15 mouse cellular contexts compared by ENCODE assay signal in the genomic region with DNA sequence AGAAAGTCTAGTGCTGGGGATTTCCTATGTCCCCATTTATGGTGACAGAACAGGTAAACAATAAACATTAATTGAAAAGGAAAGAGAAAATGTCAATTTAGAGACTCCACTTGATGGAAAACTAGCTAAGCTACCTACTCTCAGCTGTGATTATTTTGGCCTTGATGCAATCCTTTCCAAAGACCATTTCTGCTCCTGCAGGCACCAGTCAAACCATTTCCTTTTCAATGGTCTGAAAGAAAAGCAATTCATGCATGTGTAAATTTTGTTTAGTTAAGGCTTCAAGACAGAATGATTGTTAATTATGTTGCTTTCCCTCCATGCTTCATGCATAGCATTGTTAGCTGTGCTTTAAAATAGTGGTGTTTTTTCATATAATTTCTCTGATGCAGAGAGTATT.
DNase-seq lines count a peak whose midpoint lies in the region; ATAC-seq lines count a peak whose summit lies in the region.
"Had no signal": no experiment of that assay in that cellular context is flagged by ENCODE, and none has a peak within 500 bp of the region (broad histone marks: within the 10 kb centered on the region; RNA-seq: fewer than 3 reads in every experiment).

No protein-coding gene starts in this region.

- no peak overlapping the region for H3K4me2 ChIP-seq in forebrain, embryonic 14.5 days (ENCODE audit: low read length)
- H3K4me2 ChIP-seq in forebrain, embryonic 12.5 days, result no peak overlapping the region
- H3K4me2 ChIP-seq in forebrain, embryonic 16.5 days (ENCODE audit: low read length), result no peak overlapping the region
- H3K4me2 ChIP-seq in forebrain, embryonic 11.5 days (ENCODE audit: low read depth, low read length, severe bottlenecking), result no peak overlapping the region
- H3K4me2 ChIP-seq: embryonic facial prominence, embryonic 12.5 days had no signal

- H3K9ac ChIP-seq in forebrain, embryonic 14.5 days (ENCODE audit: low read length), result no peak overlapping the region
- no peak overlapping the region for H3K9ac ChIP-seq in forebrain, embryonic 12.5 days
- no peak overlapping the region for H3K9ac ChIP-seq in forebrain, embryonic 16.5 days (replicated peaks; ENCODE audit: low read depth, low read length)
- no peak overlapping the region for H3K9ac ChIP-seq in forebrain, embryonic 11.5 days (ENCODE audit: low read length)
- H3K9ac ChIP-seq: embryonic facial prominence, embryonic 12.5 days had no signal

- H3K9me3 ChIP-seq in forebrain, embryonic 14.5 days (replicated peaks; ENCODE audit: control insufficient read depth, low read length), result no peaks in the 10 kb centered on the region
- H3K9me3 ChIP-seq in forebrain, embryonic 12.5 days, result no peaks in the 10 kb centered on the region
- no peaks in the 10 kb centered on the region for H3K9me3 ChIP-seq in forebrain, embryonic 16.5 days (ENCODE audit: control insufficient read depth, low read length)
- H3K9me3 ChIP-seq in forebrain, embryonic 11.5 days (ENCODE audit: control insufficient read depth, low read length), result no peaks in the 10 kb centered on the region
- H3K9me3 ChIP-seq: embryonic facial prominence, embryonic 10.5 days; embryonic facial prominence, embryonic 12.5 days had no signal

- H3K4me1 ChIP-seq in forebrain, embryonic 14.5 days (ENCODE audit: control insufficient read depth, insufficient read depth, low read length), result no peaks in the 10 kb centered on the region; the same call in 1 of the 2 replicates
- 0 out of 2 replicates have a peak, but pooled peaks cover 3% of the 10 kb centered on the region for H3K4me1 ChIP-seq in forebrain, embryonic 12.5 days
- H3K4me1 ChIP-seq in forebrain, embryonic 16.5 days (replicated peaks; ENCODE audit: control insufficient read depth, insufficient read depth, low read length), result no peaks in the 10 kb centered on the region
- peaks cover 2% of the 10 kb centered on the region; the same call in 1 of the 2 replicates for H3K4me1 ChIP-seq in forebrain, embryonic 11.5 days (replicated peaks; ENCODE audit: control insufficient read depth, insufficient read depth, low read length)
- H3K4me1 ChIP-seq: embryonic facial prominence, embryonic 10.5 days; embryonic facial prominence, embryonic 12.5 days had no signal

- no peaks in the 10 kb centered on the region for H3K27me3 ChIP-seq in forebrain, embryonic 14.5 days (replicated peaks; ENCODE audit: control insufficient read depth, insufficient read depth, low read length)
- H3K27me3 ChIP-seq in forebrain, embryonic 12.5 days, result no peaks in the 10 kb centered on the region
- no peaks in the 10 kb centered on the region for H3K27me3 ChIP-seq in forebrain, embryonic 16.5 days (replicated peaks; ENCODE audit: control insufficient read depth, insufficient read depth, low read length)
- no peaks in the 10 kb centered on the region for H3K27me3 ChIP-seq in forebrain, embryonic 11.5 days (ENCODE audit: control insufficient read depth, insufficient read depth, low read length)
- H3K27me3 ChIP-seq: embryonic facial prominence, embryonic 12.5 days had no signal

- peak; percentile 33; the same call in 1 of the 2 replicates for ATAC-seq in forebrain, embryonic 14.5 days
- ATAC-seq in forebrain, embryonic 12.5 days (ENCODE audit: low FRiP score), result no peak; the same call in 1 of the 2 replicates
- 0 out of 2 replicates have a peak, but pooled peaks have one; percentile 45 for ATAC-seq in forebrain, embryonic 16.5 days
- no peak for ATAC-seq in forebrain, embryonic 11.5 days (replicated peaks; ENCODE audit: low FRiP score)

- peak; percentile 56 for DNase-seq in forebrain, embryonic 14.5 days (ENCODE audit: low spot score)
- DNase-seq in forebrain, embryonic 11.5 days (ENCODE audit: low spot score), result no peak
- no peak for DNase-seq in right cerebral cortex, postnatal 25 days
- DNase-seq: adrenal gland, adult 2 months; adrenal gland, postnatal 10 days; adrenal gland, postnatal 25 days; cerebellum, adult 11-12 months; cerebellum, adult 2 months; cerebellum, adult 9-10 months; cerebellum, postnatal 10 days; cerebellum, postnatal 25 days had no signal

- H3K4me3 ChIP-seq in forebrain, embryonic 14.5 days (ENCODE audit: low read depth, low read length), result no peak overlapping the region
- H3K4me3 ChIP-seq in forebrain, embryonic 12.5 days (replicated peaks), result no peak overlapping the region
- H3K4me3 ChIP-seq in forebrain, embryonic 16.5 days (replicated peaks; ENCODE audit: low read length), result no peak overlapping the region
- no peak overlapping the region for H3K4me3 ChIP-seq in forebrain, embryonic 11.5 days (ENCODE audit: low read depth, low read length)
- H3K4me3 ChIP-seq: embryonic facial prominence, embryonic 10.5 days; embryonic facial prominence, embryonic 12.5 days had no signal

- 0 out of 2 replicates have a peak overlapping the region, but pooled peaks have one; percentile 23 for H3K27ac ChIP-seq in forebrain, embryonic 14.5 days (ENCODE audit: low read depth, low read length)
- no peak overlapping the region for H3K27ac ChIP-seq in forebrain, embryonic 12.5 days
- peak overlapping the region; percentile 28; the same call in 1 of the 2 replicates for H3K27ac ChIP-seq in forebrain, embryonic 16.5 days (ENCODE audit: low read length)
- H3K27ac ChIP-seq in forebrain, embryonic 11.5 days (ENCODE audit: low read depth, low read length), result no peak overlapping the region
- H3K27ac ChIP-seq: embryonic facial prominence, embryonic 10.5 days; embryonic facial prominence, embryonic 12.5 days had no signal

- no peaks in the 10 kb centered on the region for H3K36me3 ChIP-seq in forebrain, embryonic 14.5 days (ENCODE audit: control insufficient read depth, insufficient read depth, low read length)
- no peaks in the 10 kb centered on the region for H3K36me3 ChIP-seq in forebrain, embryonic 12.5 days (replicated peaks)
- H3K36me3 ChIP-seq in forebrain, embryonic 16.5 days (ENCODE audit: control insufficient read depth, insufficient read depth), result no peaks in the 10 kb centered on the region
- H3K36me3 ChIP-seq in forebrain, embryonic 11.5 days (ENCODE audit: control insufficient read depth, insufficient read depth, low read length), result no peaks in the 10 kb centered on the region
- H3K36me3 ChIP-seq: embryonic facial prominence, embryonic 10.5 days; embryonic facial prominence, embryonic 12.5 days had no signal

Comparison
In these comparisons a context has a peak if more than half of its experiments do, and no peak if none do; other contexts are left out.
1. ATAC-seq: peak in forebrain, embryonic 14.5 days (single experiment) and forebrain, embryonic 16.5 days (single experiment); none in forebrain, embryonic 12.5 days (single experiment) and forebrain, embryonic 11.5 days (single experiment).
2. H3K27ac ChIP-seq: peak in forebrain, embryonic 14.5 days (single experiment) and forebrain, embryonic 16.5 days (single experiment); none in forebrain, embryonic 12.5 days (single experiment) and forebrain, embryonic 11.5 days (single experiment).